Mouse (Mus musculus) cerebellum, adult 11 months (tissue): ENCODE measurements around the gene Fbxw28.
"Not testable (repeated sequence)": the region's sequence is repeated elsewhere in the genome, so short reads cannot be mapped to it uniquely, and the experiment has no call there.

ENCODE experiments used
- DNase-seq: peaks from one replicate; pipeline ENCODE4 v3.0.0; 2022

The Fbxw28 gene

DNA sequence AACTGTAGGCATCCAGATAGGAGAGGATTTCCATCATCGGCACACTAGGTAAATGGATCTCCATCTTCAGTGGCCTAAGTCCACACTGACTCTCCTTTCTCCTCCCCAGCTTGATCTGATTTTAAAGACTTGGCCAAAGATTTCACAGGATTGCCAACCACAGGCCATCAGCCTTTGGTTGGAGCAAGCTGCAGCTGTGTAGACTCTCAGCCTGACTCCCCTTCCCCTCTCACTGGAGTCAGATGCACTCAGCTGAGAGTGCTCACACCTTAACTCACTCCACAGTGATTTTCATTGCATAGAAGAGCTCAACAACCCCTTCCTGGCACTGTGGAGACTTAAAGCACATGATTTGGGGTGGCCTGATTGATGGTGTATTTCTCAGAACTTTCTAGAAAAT is at the start of gene Fbxw28:
Fbxw28 (minus strand) TSS at position 101 of the 400 bp plus-strand sequence.
- DNase-seq: not testable (repeated sequence)

GRCm38 (mm10) chr9:109287576-109287975 is 51.9 kb downstream of the Fbxw28 start, which contains the start of gene Fbxw14:
Gene Fbxw14 (minus strand): TSS chr9:109287676.
- DNase-seq: not testable (repeated sequence)
